In genomic region chr13:60417436-60418158, GRCm38 (mm10) we compare ENCODE assay signal across 7 mouse cellular contexts.
DNase-seq lines count a peak whose midpoint lies in the region; ATAC-seq and TF ChIP-seq lines count a peak whose summit lies in the region.

No protein-coding gene starts in this region.

- ATAC-seq in Patski: peak; percentile 93

- CTCF ChIA-PET in Patski (lab: Charles Lee): interaction anchor here (0.8 to 1.8 kb wide), 5 partner anchors 17 to 240 kb away, joined by 3 to 5 read pairs (median 3); partner anchors contain the start of gene Gas1

- in situ Hi-C loops in Patski (cut with MboI; ENCODE audit: low pct_unique_long_range_greater_than_20kb): no loop called here

- no peak for TF ChIP-seq CTCF in Patski (IDR thresholded peaks at IDR 0.05)

- POLR2A ChIA-PET in Patski (lab: Charles Lee): interaction anchor here (0.6 to 1.6 kb wide), 5 partner anchors 33 to 529 kb away, joined by 3 to 6 read pairs (median 4); partner anchors contain the start of gene Gas1

- H3K27me3 ChIP-seq in Patski: no peaks in the 10 kb centered on the region

- DNase-seq in 3T3-L1 (ENCODE audit: low read depth, low spot score): peak; percentile 53
- DNase-seq in Patski (ENCODE audit: low read depth, low spot score): peak; percentile 94
- DNase-seq in gastrocnemius, postnatal 25 days: peak; percentile 85
- peak; percentile 53 for DNase-seq in kidney, postnatal 14 days
- no peak for DNase-seq in spleen, postnatal 14 days (ENCODE audit: low spot score in 2 of 2)
- DNase-seq in cerebellum, adult 18-20 months: no peak
- no peak for DNase-seq in frontal cortex, postnatal 36 days (ENCODE audit: low spot score in 2 of 2)

Comparison
In these comparisons a context has a peak if more than half of its experiments do, and no peak if none do; other contexts are left out.
1. DNase-seq: peak in 3T3-L1 (single experiment), Patski (single experiment), gastrocnemius, postnatal 25 days (single experiment) and kidney, postnatal 14 days (single experiment); none in spleen, postnatal 14 days (0 of 2), cerebellum, adult 18-20 months (0 of 2) and frontal cortex, postnatal 36 days (0 of 2).